Mouse (Mus musculus) monocyte, adult 2 months (primary cell): ENCODE results near the gene Pdgfa.

Source experiments
- DNase-seq, 2 experiments: peaks; one replicate each; pipeline ENCODE4 v3.0.0; 2022; ENCODE audit warnings: low spot score in 2 of 2, low read depth in 1 of 2

Pdgfa gene

GRCm38 (mm10) chr5:138994786-138995720, 2.1 kb downstream of the Pdgfa start:
- no peak for DNase-seq

- no peak for DNase-seq
Measured at GRCm38 (mm10) chr5:138994108-138994785, 2.9 kb downstream of the Pdgfa start.

GRCm38 (mm10) chr5:138993371-138994107, 3.6 kb downstream of the Pdgfa start:
- DNase-seq: no peak

GRCm38 (mm10) chr5:138992611-138993370, 4.4 kb downstream of the Pdgfa start:
- no peak for DNase-seq

- DNase-seq: no peak
Measured at GRCm38 (mm10) chr5:138991734-138992133, 5.4 kb downstream of the Pdgfa start.

GRCm38 (mm10) chr5:138990659-138991380, 6.3 kb downstream of the Pdgfa start:
- no peak for DNase-seq

- no peak for DNase-seq
Measured at GRCm38 (mm10) chr5:138989567-138989966, 7.6 kb downstream of the Pdgfa start.

GRCm38 (mm10) chr5:138988764-138989163, 8.4 kb downstream of the Pdgfa start:
- DNase-seq: no peak

- no peak for DNase-seq
Measured at GRCm38 (mm10) chr5:138987994-138988393, 9.2 kb downstream of the Pdgfa start.

- DNase-seq: no peak
Measured at GRCm38 (mm10) chr5:138981921-138982320, 15.2 kb downstream of the Pdgfa start.

GRCm38 (mm10) chr5:138980608-138981007, 16.6 kb downstream of the Pdgfa start:
- no peak for DNase-seq

- DNase-seq: no peak
Measured at GRCm38 (mm10) chr5:138979840-138980239, 17.3 kb downstream of the Pdgfa start.

GRCm38 (mm10) chr5:138977759-138978158, 19.4 kb downstream of the Pdgfa start:
- DNase-seq: no peak

- no peak for DNase-seq
Measured at GRCm38 (mm10) chr5:138974911-138975485, 22.2 kb downstream of the Pdgfa start.

- no peak for DNase-seq
Measured at GRCm38 (mm10) chr5:138973480-138973879, 23.7 kb downstream of the Pdgfa start.

- DNase-seq: no peak
Measured at GRCm38 (mm10) chr5:138971405-138971804, 25.8 kb downstream of the Pdgfa start.

GRCm38 (mm10) chr5:138970056-138970490, 27.1 kb downstream of the Pdgfa start:
- DNase-seq: no peak

GRCm38 (mm10) chr5:138966033-138966724, 31.0 kb downstream of the Pdgfa start:
- no peak for DNase-seq

GRCm38 (mm10) chr5:138965590-138965989, 31.6 kb downstream of the Pdgfa start:
- no peak for DNase-seq
